Mouse (Mus musculus) thymus, adult 2 months (tissue): ENCODE results near the gene Syne1.

Source experiments
- CTCF ChIP-seq: fragments of 200-500 bp; IDR thresholded peaks from 2 replicates; pipeline ENCODE4 v1.5.1; 2012; ENCODE audit warnings: mild to moderate bottlenecking, control low read depth, low read length, moderate library complexity, borderline replicate concordance; ENCODE audit not compliant: control insufficient read depth, poor library complexity, insufficient read depth; ENCODE audit errors: extremely low read depth
- POLR2A ChIP-seq: fragments of 200-500 bp; IDR thresholded peaks from 2 replicates; pipeline ENCODE4 v1.6.1; 2012; ENCODE audit warnings: mild to moderate bottlenecking, low read length, control low read depth, moderate library complexity; ENCODE audit not compliant: control insufficient read depth, poor library complexity, insufficient read depth; ENCODE audit errors: extremely low read depth

DNA sequence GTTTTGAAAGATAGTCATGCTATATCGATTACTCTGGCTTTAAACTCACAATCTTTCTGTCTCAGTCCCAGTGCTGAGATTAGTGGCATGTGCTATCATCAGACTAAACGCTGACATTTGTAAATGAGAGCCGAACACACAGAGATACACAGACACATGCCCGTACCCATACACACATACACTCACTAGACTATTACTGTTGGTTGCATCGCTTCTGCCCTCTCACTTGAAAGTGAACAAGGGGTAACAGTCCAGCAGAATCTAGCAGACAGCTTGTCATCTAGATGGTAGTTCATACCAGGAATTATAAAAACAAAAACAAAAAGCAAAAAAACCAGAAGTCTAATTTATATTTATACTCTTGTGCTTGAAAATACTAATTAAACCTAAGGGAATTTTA, 355.0 kb downstream of the Syne1 start:
- TF ChIP-seq POLR2A = no peak
- TF ChIP-seq CTCF = no peak
